Mouse (Mus musculus) heart, embryonic 13.5 days (tissue): ENCODE results near the gene Rhox13. TPM values are rescaled to one million over a fixed set of nuclear protein-coding genes. Genes with fewer than 3 reads are reported as not detected.

Experiments used
- ATAC-seq: fragments of 200-750 bp; cut with Nextera tagmentation; 2 replicates; pipeline ENCODE4 v1.8.0; 2017; ENCODE audit warnings: moderate TSS enrichment; ENCODE audit not compliant: insufficient number of reproducible peaks, low FRiP score, low TSS enrichment; ENCODE audit errors: extremely low read depth
- H3K27ac ChIP-seq: fragments of 300-500 bp; sonication (generic); replicated peaks from 2 replicates; pipeline ENCODE4 v1.5.1; 2015; ENCODE audit warnings: moderate library complexity, mild to moderate bottlenecking, inconsistent platforms
- H3K27me3 ChIP-seq: fragments of 300-500 bp; sonication (generic); replicated peaks from 2 replicates; pipeline ENCODE4 v1.6.1; 2015; ENCODE audit warnings: mild to moderate bottlenecking, inconsistent platforms
- H3K36me3 ChIP-seq: fragments of 300-500 bp; sonication (generic); 2 replicates; pipeline ENCODE4 v1.6.1; 2015; ENCODE audit warnings: mild to moderate bottlenecking, inconsistent platforms
- H3K4me1 ChIP-seq: fragments of 300-500 bp; sonication (generic); 2 replicates; pipeline ENCODE4 v1.6.1; 2015; ENCODE audit warnings: inconsistent platforms
- H3K4me2 ChIP-seq: fragments of 300-500 bp; sonication (generic); 2 replicates; pipeline ENCODE4 v1.6.1; 2015; ENCODE audit warnings: inconsistent platforms, mild to moderate bottlenecking, moderate library complexity
- H3K4me3 ChIP-seq: fragments of 300-500 bp; sonication (generic); 2 replicates; pipeline ENCODE4 v1.5.1; 2015; ENCODE audit warnings: moderate library complexity, mild to moderate bottlenecking, inconsistent platforms
- H3K9ac ChIP-seq: fragments of 300-500 bp; sonication (generic); 2 replicates; pipeline ENCODE4 v1.6.1; 2015; ENCODE audit warnings: inconsistent platforms, mild to moderate bottlenecking, moderate library complexity
- H3K9me3 ChIP-seq: fragments of 300-500 bp; sonication (generic); 2 replicates; pipeline ENCODE4 v1.6.1; 2016; ENCODE audit warnings: inconsistent platforms
- WGBS: fragments of 180-500 bp; shearing (Covaris S2); methylation state at CpG from one replicate; pipeline ENCODE4 v1.1.7; 2015; ENCODE audit warnings: mixed read lengths; 5-methylcytosine and 5-hydroxymethylcytosine counted together
- polyA plus RNA-seq: library from polyadenylated mRNA; unstranded; fragments of >200 nt; fragmentation: Nextera tagmentation; extraction: Ambion mirVana; gene quantifications from 2 replicates; pipeline ENCODE4 v1.2.1, GENCODE M21; 2015

Gene Rhox13
- not detected in 2 replicates for polyA plus RNA-seq

DNA sequence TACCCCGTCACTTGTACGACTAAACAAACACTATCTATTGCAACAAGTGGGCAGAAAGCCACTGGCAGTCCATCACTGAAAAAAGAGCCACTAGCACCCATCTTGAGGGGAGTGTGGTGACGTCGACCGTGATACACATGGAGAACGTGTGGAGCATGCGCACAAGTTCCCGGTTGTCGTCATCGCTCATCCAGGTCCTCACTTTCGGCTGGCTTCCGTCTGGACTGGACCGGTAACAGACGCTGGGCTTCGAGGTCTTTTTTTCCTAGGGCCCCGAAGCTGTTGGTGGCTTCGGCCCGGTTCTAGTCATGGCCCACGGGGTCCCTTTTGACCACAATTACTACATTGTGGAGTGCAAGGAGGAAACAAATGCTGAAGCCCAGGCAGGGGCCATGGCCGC, at the start of gene Rhox13:
Rhox13 (plus strand) TSS at position 238 of the 400 bp plus-strand sequence.
- H3K36me3 ChIP-seq = no peaks in the 10 kb centered on the region
- ATAC-seq = no peak
- H3K27ac ChIP-seq = no peak within 1 kb of the TSS
- 92% methylated on average over 20 of the region's 20 CpGs for WGBS
- no peaks in the 10 kb centered on the region for H3K27me3 ChIP-seq
- no peak within 1 kb of the TSS for H3K4me2 ChIP-seq
- no peaks in the 10 kb centered on the region for H3K4me1 ChIP-seq
- H3K4me3 ChIP-seq = no peak within 1 kb of the TSS
- H3K9me3 ChIP-seq = peaks cover 20% of the 10 kb centered on the region
- H3K9ac ChIP-seq = no peak within 1 kb of the TSS

GRCm38 (mm10) chrX:38084226-38084625, 36.8 kb upstream of the Rhox13 start:
- 21% methylated on average over 12 of the region's 12 CpGs for WGBS
- Histone ChIP-seq H3K9me3 (no peaks in the 10 kb centered on the region), H3K27me3 (no peaks in the 10 kb centered on the region), H3K4me2 (no peak overlapping the region), H3K27ac (no peak overlapping the region), H3K4me1 (no peaks in the 10 kb centered on the region), H3K9ac (no peak overlapping the region), H3K36me3 (no peaks in the 10 kb centered on the region), H3K4me3 (no peak overlapping the region)
- no peak for ATAC-seq

- Histone ChIP-seq H3K27ac (no peak within 1 kb of the TSS), H3K4me3 (no peak within 1 kb of the TSS), H3K4me2 (no peak within 1 kb of the TSS), H3K36me3 (no peaks in the 10 kb centered on the region), H3K9ac (no peak within 1 kb of the TSS), H3K9me3 (no peaks in the 10 kb centered on the region), H3K4me1 (no peaks in the 10 kb centered on the region), H3K27me3 (no peaks in the 10 kb centered on the region)
- no peak for ATAC-seq
- WGBS = 72% methylated on average over 9 of the region's 9 CpGs
Observed at GRCm38 (mm10) chrX:38085041-38085440, 36.0 kb upstream of the Rhox13 start, which contains the start of gene Rhox11. Gene Rhox11, minus strand, starts transcription at chrX:38085141.

DNA sequence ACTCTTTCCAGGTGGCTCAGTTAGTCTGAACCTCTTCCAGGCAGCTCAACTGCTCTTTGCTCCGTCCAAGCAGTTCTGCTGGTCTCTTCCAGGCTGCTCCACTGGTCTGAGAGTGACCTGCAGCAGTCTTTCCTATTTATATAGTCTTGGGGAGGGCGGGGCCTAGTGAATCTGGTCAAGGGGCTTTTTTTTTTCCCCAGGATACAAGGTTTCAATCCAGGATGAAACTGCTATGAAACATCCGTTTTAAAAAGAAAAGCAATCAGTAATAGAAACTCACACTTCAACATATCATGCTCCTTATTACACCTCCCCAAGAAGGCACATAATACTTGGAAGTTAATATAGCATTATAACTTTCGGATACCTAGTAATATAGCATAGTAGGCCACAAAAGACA, 10.2 kb upstream of the Rhox13 start, which contains the start of gene Rhox12:
Rhox12 (minus strand) TSS at position 101 of the 400 bp plus-strand sequence.
- 68% methylated on average over 4 of the region's 4 CpGs for WGBS
- H3K27ac ChIP-seq = no peak within 1 kb of the TSS

GRCm38 (mm10) chrX:38121478-38121877, 459 bp downstream of the Rhox13 start:
- 79% methylated on average over 34 of the region's 34 CpGs for WGBS
- ATAC-seq = no peak
- H3K9me3 ChIP-seq = peaks cover 20% of the 10 kb centered on the region

More for the DNA sequence above, 10.2 kb upstream of the Rhox13 start, which contains the start of gene Rhox12:
- no peaks in the 10 kb centered on the region for H3K9me3 ChIP-seq
- H3K4me2 ChIP-seq = no peak within 1 kb of the TSS
- H3K27me3 ChIP-seq = no peaks in the 10 kb centered on the region
- no peak within 1 kb of the TSS for H3K9ac ChIP-seq
- H3K4me3 ChIP-seq = no peak within 1 kb of the TSS
- H3K36me3 ChIP-seq = no peaks in the 10 kb centered on the region
- ATAC-seq = no peak
- H3K4me1 ChIP-seq = no peaks in the 10 kb centered on the region

DNA sequence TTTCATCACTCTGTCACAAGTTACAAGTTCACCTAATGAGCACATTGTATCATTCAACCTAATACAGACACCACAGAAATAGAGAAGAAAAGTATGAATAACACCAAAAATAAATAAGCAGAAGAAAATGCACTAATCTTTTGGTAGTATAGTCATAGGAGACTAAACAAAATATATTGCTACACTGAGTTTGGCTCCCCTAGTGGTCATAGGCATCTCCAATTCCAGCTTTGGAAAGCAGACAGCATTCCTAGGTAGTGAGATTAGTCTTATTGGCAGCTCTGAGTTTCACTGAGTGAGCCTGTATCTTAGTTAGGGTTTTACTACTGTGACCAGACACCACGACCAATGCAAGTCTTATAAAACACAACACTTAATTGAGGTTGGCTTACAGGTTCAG, 38.1 kb downstream of the Rhox13 start:
- Histone ChIP-seq H3K27ac (no peak overlapping the region), H3K4me2 (no peak overlapping the region), H3K36me3 (no peaks in the 10 kb centered on the region), H3K9me3 (peaks cover 3% of the 10 kb centered on the region; the same call in 1 of the 2 replicates), H3K4me1 (no peaks in the 10 kb centered on the region), H3K27me3 (no peaks in the 10 kb centered on the region), H3K4me3 (no peak overlapping the region), H3K9ac (no peak overlapping the region)
- WGBS = 50% methylated on average over 1 of the region's 1 CpGs
- no peak for ATAC-seq

More at GRCm38 (mm10) chrX:38121478-38121877, 459 bp downstream of the Rhox13 start:
- Histone ChIP-seq H3K36me3 (no peaks in the 10 kb centered on the region), H3K9ac (no peak overlapping the region), H3K27me3 (no peaks in the 10 kb centered on the region), H3K27ac (no peak overlapping the region), H3K4me3 (no peak overlapping the region), H3K4me2 (no peak overlapping the region), H3K4me1 (no peaks in the 10 kb centered on the region)

DNA sequence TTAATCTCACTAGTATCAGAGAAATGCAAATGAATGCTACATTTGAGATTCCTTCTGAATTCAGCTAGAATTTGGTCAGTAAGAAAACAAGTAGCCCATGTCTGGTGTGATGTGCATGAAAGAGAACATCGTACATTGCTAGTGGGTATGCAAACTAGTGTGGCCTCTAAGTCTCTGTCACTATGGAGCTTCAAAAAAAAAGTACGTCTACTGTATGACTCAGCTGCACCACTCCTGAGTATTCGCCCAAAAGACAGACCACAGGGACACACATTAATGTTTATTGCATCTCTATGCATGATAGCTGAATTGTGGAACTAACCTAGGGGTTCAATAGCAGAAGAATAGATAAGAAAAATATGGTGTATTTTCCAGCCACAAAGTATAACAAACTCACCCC, 44.3 kb downstream of the Rhox13 start:
- H3K27me3 ChIP-seq = no peaks in the 10 kb centered on the region
- WGBS = 82% methylated on average over 3 of the region's 3 CpGs
- H3K4me1 ChIP-seq = no peaks in the 10 kb centered on the region
- H3K9me3 ChIP-seq = no peaks in the 10 kb centered on the region
- no peaks in the 10 kb centered on the region for H3K36me3 ChIP-seq
- H3K27ac ChIP-seq = no peak overlapping the region
- no peak overlapping the region for H3K4me3 ChIP-seq
- no peak overlapping the region for H3K4me2 ChIP-seq
- ATAC-seq = no peak
- no peak overlapping the region for H3K9ac ChIP-seq

DNA sequence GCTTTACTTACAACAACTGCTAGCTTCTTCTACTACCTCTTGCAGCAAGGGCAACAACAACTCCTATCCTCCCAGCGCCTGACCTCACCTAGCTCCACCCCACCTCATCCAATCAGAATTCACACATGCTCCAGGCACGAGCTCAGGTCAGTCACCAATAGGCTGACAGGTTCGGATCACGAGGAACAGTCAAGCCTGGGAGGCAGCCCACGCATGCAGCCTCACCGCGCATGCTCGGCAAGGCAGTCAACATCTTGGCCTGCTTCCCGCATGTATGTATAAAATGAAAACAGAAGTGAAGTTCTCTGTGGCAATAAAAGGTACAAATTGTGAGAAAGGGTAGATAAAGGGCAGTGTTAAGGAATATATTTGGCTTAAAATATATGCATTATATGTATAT, 45.0 kb downstream of the Rhox13 start:
- no peak overlapping the region for H3K4me2 ChIP-seq
- H3K36me3 ChIP-seq = no peaks in the 10 kb centered on the region
- H3K4me1 ChIP-seq = no peaks in the 10 kb centered on the region
- no peak overlapping the region for H3K27ac ChIP-seq
- H3K4me3 ChIP-seq = no peak overlapping the region
- H3K27me3 ChIP-seq = no peaks in the 10 kb centered on the region
- WGBS = 66% methylated on average over 9 of the region's 9 CpGs
- ATAC-seq = no peak
- no peaks in the 10 kb centered on the region for H3K9me3 ChIP-seq
- H3K9ac ChIP-seq = no peak overlapping the region

DNA sequence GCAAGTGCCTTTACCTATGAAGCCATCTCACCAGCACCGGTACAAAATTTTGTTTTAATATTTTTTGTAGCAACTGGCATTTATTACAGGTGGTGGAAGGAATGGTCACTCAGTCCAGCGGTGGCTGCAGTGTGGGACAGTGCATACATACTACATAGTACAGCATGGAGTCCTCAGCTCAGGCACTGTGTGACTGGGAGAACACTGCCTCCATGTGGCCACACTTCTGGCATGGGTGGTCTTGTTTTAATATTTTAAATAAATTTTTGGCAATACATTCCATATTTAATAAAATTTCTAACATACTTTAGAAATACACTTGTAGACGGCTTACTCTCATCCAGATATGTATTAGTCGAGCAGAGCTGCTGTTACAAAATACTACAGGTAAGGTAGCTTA, 45.6 kb downstream of the Rhox13 start:
- Histone ChIP-seq H3K36me3 (no peaks in the 10 kb centered on the region), H3K9ac (no peak overlapping the region), H3K27ac (no peak overlapping the region), H3K27me3 (no peaks in the 10 kb centered on the region), H3K4me1 (no peaks in the 10 kb centered on the region), H3K9me3 (no peaks in the 10 kb centered on the region), H3K4me3 (no peak overlapping the region), H3K4me2 (no peak overlapping the region)
- 64% methylated on average over 4 of the region's 4 CpGs for WGBS
- ATAC-seq = no peak

Other genes starting within 250 kb of the Rhox13 start
- gene Rhox8, start 242.3 kb upstream of the Rhox13 start, polyA plus RNA-seq = not detected in 2 replicates
- gene Rhox7b, start 224.0 kb upstream of the Rhox13 start, polyA plus RNA-seq = not detected in 2 replicates
- not detected in 2 replicates for gene Rhox9, start 219.4 kb upstream of the Rhox13 start, polyA plus RNA-seq
- gene Btg1-ps1, start 102.4 kb upstream of the Rhox13 start, polyA plus RNA-seq = not detected in 2 replicates
- not detected in 2 replicates for gene Btg1-ps2, start 78.1 kb upstream of the Rhox13 start, polyA plus RNA-seq
- not detected in 2 replicates for gene Rhox10, start 54.7 kb upstream of the Rhox13 start, polyA plus RNA-seq
- not detected in 2 replicates for gene Rhox11, start 36.1 kb upstream of the Rhox13 start, polyA plus RNA-seq
- not detected in 2 replicates for gene Rhox12, start 10.3 kb upstream of the Rhox13 start, polyA plus RNA-seq
- gene Zbtb33, start 68.6 kb downstream of the Rhox13 start, polyA plus RNA-seq = 2.0 and 2.1 TPM in 2 replicates
- 14.3 and 15.1 TPM in 2 replicates for gene Tmem255a, start 131.2 kb downstream of the Rhox13 start, polyA plus RNA-seq
- 0.04 and 0.08 TPM in 2 replicates for gene Atp1b4, start 195.0 kb downstream of the Rhox13 start, polyA plus RNA-seq